Mouse (Mus musculus) left cerebral cortex, adult 11 months (tissue): Measurements from ENCODE around the gene Gm26558.

Experiments used
- DNase-seq: peaks from one replicate; pipeline ENCODE4 v3.0.0; 2022; ENCODE audit warnings: low spot score

The Gm26558 gene

GRCm38 (mm10) chr2:70661715-70662495, at the start of gene Gm26558:
Gm26558 (minus strand) TSS chr2:70662108.
- peak; percentile 22 for DNase-seq

- no peak for DNase-seq
Observed at GRCm38 (mm10) chr2:70710878-70711277, 49.0 kb upstream of the Gm26558 start.

GRCm38 (mm10) chr2:70710236-70710635, 48.3 kb upstream of the Gm26558 start:
- DNase-seq, result no peak

DNA sequence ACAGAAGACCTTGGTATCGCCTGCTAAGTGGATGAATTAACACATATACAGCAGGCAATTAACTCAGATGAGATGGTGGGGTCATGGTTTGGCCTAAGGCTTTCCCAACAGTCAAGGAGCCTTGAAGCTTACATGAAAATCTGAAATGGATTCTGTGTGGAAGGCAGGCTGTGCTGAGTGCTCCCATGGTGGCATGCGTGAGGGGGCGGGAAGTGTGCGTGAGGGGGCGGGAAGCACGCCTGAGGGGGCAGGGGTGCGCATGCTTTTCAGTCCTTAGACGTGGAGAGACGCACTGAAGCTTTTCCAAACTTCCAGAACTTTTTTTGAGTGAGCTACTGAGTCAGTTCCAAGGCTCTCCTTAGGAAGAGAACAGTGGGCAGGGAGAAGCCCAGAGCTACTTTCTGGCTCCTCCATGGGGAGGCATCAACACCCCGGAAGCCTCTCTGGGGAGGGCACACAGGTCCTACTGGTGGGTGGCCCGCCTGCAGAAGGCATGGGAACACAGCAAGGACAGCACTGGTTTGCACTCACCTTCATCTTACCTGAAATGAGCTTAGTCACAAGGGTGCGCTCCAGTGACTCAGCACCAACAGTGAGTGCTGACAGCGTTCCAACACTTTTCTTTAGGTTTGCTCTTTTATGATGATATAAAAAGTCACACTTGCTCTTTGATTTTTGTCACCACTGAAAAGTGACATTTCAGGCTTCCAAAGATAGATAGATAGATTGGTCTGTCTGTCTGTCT, 47.2 kb upstream of the Gm26558 start:
- DNase-seq, result no peak

GRCm38 (mm10) chr2:70702403-70702802, 40.5 kb upstream of the Gm26558 start:
- DNase-seq, result no peak

GRCm38 (mm10) chr2:70701571-70701970, 39.7 kb upstream of the Gm26558 start:
- DNase-seq, result no peak

GRCm38 (mm10) chr2:70700851-70701250, 38.9 kb upstream of the Gm26558 start:
- no peak for DNase-seq

DNA sequence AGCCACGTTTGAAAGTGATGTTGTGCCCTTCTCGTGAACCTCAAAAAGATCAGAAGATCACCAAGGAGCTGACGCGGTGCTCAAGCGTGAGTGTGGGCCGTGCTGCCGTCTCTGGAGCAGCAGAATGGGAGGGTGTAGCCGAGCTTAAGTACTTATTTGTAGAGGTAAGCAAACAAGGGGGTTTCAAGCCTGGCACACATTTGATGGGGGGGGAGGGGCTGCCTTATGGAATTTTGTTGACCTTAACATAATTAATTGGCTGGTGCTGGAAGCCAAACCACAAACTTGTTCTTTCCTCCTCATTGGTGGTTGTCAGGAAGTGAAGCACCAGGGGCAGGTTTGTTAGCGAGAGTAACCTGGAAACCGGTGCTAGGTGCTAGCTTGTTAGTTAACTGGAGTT, 33.8 kb upstream of the Gm26558 start:
- no peak for DNase-seq

DNA sequence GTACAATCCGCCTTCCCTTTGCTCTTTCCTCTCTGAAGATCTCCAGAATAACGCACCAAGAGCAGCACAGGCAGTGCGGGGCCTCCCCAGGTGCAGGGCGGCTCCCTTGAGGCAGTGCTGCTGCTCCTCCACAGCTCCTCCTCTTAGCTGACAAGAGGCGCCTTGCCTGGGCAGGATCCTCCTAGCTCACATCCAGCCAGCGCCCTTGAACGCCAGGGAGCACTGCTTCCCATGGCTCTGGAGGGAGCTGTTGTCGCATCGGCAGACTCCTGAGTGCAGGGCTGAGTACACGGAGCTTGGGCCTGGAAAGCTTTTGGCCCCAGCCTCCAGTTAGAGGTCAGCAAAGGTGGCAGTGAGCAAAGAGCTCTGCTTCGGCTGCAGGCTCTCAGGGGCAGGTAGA, 28.3 kb upstream of the Gm26558 start:
- DNase-seq, result no peak

DNA sequence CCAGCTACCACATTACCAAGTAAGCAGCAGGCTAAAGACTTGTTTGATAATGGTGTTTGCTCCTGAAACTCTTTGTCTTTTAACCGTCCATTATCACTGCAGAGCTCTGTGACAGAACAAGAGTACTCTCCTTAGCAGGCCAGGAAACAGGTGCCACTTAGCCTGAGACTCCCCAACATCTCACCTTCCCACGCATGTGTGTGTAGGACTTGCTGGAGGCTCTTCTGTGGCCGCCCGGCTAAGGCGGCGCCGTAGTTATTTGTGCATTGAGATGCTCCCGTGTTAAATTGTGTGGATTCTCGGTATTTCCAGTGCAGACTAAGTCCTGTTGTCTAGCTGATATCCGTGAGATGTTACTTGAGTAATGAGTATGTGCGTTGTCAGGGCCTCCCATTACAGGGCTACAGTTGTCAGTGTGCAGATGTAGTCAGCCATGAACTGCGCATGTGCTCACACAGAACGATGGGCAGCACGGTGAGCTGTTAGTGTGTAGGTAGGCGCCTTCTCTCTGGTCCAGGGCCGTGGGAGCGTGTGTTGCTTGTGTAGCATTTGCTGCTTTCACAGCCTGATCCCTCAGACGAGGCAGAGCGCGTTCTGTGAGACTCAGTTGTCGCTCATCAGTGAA, 26.7 kb upstream of the Gm26558 start:
- no peak for DNase-seq

DNA sequence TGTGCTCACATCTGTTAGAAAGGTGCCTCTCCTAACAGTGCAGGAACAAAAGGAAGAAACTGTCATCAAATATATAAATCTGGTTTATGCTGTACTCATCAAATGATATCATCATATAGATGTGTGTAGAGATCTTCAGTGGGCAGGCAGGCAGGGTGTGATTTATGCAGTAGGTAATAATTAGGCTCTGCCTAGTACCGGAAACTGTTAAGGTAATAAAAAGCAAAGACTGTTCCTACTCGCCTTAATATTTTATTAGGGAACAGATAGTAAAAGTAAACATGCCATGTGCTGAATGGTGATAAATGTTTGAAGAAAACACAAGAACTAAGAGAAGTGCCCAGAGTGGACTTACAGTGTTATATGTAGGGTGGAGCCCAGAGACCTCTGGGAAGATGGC, 20.4 kb upstream of the Gm26558 start:
- DNase-seq, result no peak

DNA sequence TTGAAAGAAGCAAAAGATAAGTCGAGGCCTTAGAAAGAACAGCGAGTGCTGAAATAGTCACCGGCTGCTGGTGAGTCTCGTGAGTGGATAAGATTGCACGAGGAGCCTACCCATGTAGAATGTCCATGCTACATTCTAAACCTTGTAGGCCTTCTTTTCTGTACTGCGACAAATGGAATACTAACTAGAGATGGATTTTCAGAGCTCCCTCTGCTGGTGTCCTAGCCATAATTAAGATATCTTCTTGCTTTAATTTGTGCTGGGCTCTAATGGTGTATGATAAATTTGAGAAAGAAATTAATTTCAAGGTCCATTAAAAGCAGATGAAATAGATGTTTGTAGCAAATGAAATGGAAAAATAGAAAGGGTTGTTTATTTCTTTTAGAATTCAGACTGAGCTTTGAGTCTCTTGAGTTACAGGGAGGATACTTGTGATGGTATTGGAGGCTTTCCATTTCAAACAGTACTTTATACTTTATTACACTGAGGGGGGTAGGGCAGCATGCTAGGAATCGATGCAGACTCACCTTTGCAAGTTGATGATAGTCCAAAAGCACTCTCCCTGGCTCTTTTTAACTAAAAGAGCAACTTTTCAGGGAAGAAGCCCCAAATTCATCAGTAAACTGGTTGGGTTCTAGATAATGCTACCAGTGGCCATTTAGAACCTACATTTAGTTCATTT, 11.7 kb upstream of the Gm26558 start:
- DNase-seq, result no peak

- DNase-seq, result no peak
Observed at GRCm38 (mm10) chr2:70672476-70672875, 10.6 kb upstream of the Gm26558 start.

GRCm38 (mm10) chr2:70669896-70670295, 8.0 kb upstream of the Gm26558 start:
- no peak for DNase-seq

GRCm38 (mm10) chr2:70669241-70669640, 7.3 kb upstream of the Gm26558 start:
- no peak for DNase-seq

- DNase-seq, result no peak
Observed at GRCm38 (mm10) chr2:70667016-70667415, 5.1 kb upstream of the Gm26558 start.

GRCm38 (mm10) chr2:70663764-70664163, 1.9 kb upstream of the Gm26558 start:
- no peak for DNase-seq

DNA sequence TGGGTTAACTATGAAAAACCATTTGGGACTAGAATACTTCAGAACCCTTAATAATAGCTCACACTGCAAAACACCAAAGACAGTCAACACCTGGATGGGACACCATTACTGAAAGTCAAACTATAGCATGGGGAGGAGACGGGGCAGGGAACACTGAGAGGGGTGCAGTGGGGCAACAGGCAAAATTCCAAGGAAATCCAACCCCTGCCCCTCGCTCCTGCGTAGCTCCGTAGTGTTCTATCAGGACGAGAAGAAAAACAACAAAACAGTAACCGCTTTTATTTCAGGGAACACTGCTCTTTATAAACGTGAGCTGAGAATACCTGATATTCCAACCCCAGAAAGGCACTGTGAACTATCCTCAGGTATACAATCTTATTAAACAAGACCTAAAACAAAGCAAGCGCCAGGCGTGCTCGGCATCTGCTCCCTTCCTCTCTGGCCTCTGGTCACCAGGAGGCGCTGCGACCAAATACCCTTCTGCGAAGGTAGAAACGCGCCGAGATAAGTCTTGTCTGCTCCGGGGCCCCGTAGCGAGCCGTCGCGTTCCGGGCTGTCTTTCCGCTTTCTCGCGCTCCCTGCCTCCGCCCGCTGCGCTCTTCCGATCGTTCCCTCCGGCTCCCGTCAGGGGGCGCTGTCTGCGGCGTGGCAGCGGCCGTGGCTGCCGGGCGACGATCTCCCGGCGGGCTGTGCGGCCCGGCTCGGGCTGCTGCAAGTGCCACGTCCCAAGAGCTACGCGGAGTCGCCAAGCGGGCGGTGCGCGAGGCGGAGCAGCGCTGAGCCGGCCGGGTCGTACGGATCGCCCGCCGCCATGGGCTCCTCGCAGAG, 807 bp downstream of the Gm26558 start, which contains the start of gene Gorasp2:
Gene Gorasp2 (plus strand): TSS at position 690 of the 828 bp plus-strand sequence.
- peak; percentile 92 for DNase-seq

- no peak for DNase-seq
Observed at GRCm38 (mm10) chr2:70657083-70657482, 4.8 kb downstream of the Gm26558 start.

- no peak for DNase-seq
Observed at GRCm38 (mm10) chr2:70651820-70652219, 10.1 kb downstream of the Gm26558 start.

- no peak for DNase-seq
Observed at GRCm38 (mm10) chr2:70649471-70649870, 12.4 kb downstream of the Gm26558 start.
